Mouse (Mus musculus) limb, embryonic 12.5 days (tissue): ENCODE measurements around the gene Gm4216. TPM values are rescaled to one million over a fixed set of nuclear protein-coding genes. Genes with fewer than 3 reads are reported as not detected.
"Not testable (repeated sequence)": the region's sequence is repeated elsewhere in the genome, so short reads cannot be mapped to it uniquely, and the experiment has no call there.

Source experiments
- ATAC-seq: fragments of 200-750 bp; cut with Nextera tagmentation; 2 replicates; pipeline ENCODE4 v1.8.0; 2017; ENCODE audit warnings: low read depth, moderate TSS enrichment; ENCODE audit not compliant: insufficient number of reproducible peaks, insufficient read depth, low FRiP score, low TSS enrichment
- H3K27ac ChIP-seq: fragments of 300-500 bp; sonication (generic); 2 replicates; pipeline ENCODE4 v1.5.1; 2016; ENCODE audit warnings: mild to moderate bottlenecking, moderate library complexity
- H3K27me3 ChIP-seq: fragments of 300-500 bp; sonication (generic); 2 replicates; pipeline ENCODE4 v1.6.1; 2016; ENCODE audit warnings: mild to moderate bottlenecking, moderate library complexity
- H3K36me3 ChIP-seq: fragments of 300-500 bp; sonication (generic); 2 replicates; pipeline ENCODE4 v1.6.1; 2016; ENCODE audit warnings: mild to moderate bottlenecking, moderate library complexity
- H3K4me1 ChIP-seq: fragments of 300-500 bp; sonication (generic); replicated peaks from 2 replicates; pipeline ENCODE4 v1.6.1; 2016
- H3K4me2 ChIP-seq: fragments of 300-500 bp; sonication (generic); 2 replicates; pipeline ENCODE4 v1.6.1; 2016; ENCODE audit warnings: mild to moderate bottlenecking, moderate library complexity
- H3K4me3 ChIP-seq: fragments of 300-500 bp; sonication (generic); replicated peaks from 2 replicates; pipeline ENCODE4 v1.5.1; 2016; ENCODE audit warnings: mild to moderate bottlenecking
- H3K9ac ChIP-seq: fragments of 300-500 bp; sonication (generic); replicated peaks from 2 replicates; pipeline ENCODE4 v1.6.1; 2016; ENCODE audit warnings: mild to moderate bottlenecking, moderate library complexity
- H3K9me3 ChIP-seq: fragments of 300-500 bp; sonication (generic); 2 replicates; pipeline ENCODE4 v1.6.1; 2016; ENCODE audit warnings: mild to moderate bottlenecking, moderate library complexity
- WGBS: fragments of 180-500 bp; shearing (Covaris S2); methylation state at CpG from one replicate; pipeline ENCODE4 v1.1.7; 2016; 5-methylcytosine and 5-hydroxymethylcytosine counted together
- polyA plus RNA-seq: library from polyadenylated mRNA; unstranded; fragments of >200 nt; fragmentation: Nextera tagmentation; extraction: Ambion mirVana; gene quantifications from 2 replicates; pipeline ENCODE4 v1.2.1, GENCODE M21; 2016

Gene Gm4216
- not detected in 2 replicates for polyA plus RNA-seq

GRCm38 (mm10) chr7:23019823-23020222 is at the start of gene Gm4216:
Gene Gm4216, minus strand, starts transcription at chr7:23019923.
- not testable (repeated sequence) for H3K9me3 ChIP-seq, H3K27me3 ChIP-seq, H3K4me3 ChIP-seq, ATAC-seq, H3K9ac ChIP-seq, H3K27ac ChIP-seq, H3K36me3 ChIP-seq, H3K4me1 ChIP-seq, H3K4me2 ChIP-seq
- WGBS, result no CpG with 5 or more reads among the region's 3 CpGs

- H3K27me3 ChIP-seq, H3K36me3 ChIP-seq, ATAC-seq, H3K4me1 ChIP-seq, H3K9ac ChIP-seq, H3K9me3 ChIP-seq, H3K4me2 ChIP-seq, H3K4me3 ChIP-seq, H3K27ac ChIP-seq: not testable (repeated sequence)
- no CpG with 5 or more reads among the region's 1 CpGs for WGBS
These were observed 47.6 kb upstream of the Gm4216 start, which contains the start of gene Gm8720 for GRCm38 (mm10) chr7:23067356-23067755. Gene Gm8720, minus strand, starts transcription at chr7:23067456.

GRCm38 (mm10) chr7:23055240-23055639 is 35.5 kb upstream of the Gm4216 start, which contains the start of gene Vmn1r163:
Gene Vmn1r163, plus strand, starts transcription at chr7:23055540.
- not testable (repeated sequence) for ATAC-seq

GRCm38 (mm10) chr7:22984573-22984972 is 35.1 kb downstream of the Gm4216 start, which contains the start of gene Gm4214:
Gene Gm4214, minus strand, starts transcription at chr7:22984673.
- H3K4me1 ChIP-seq, H3K36me3 ChIP-seq, H3K27ac ChIP-seq, H3K9me3 ChIP-seq, ATAC-seq, H3K4me3 ChIP-seq, H3K9ac ChIP-seq, H3K27me3 ChIP-seq, H3K4me2 ChIP-seq: not testable (repeated sequence)
- no CpG with 5 or more reads among the region's 5 CpGs for WGBS

More at GRCm38 (mm10) chr7:23055240-23055639, 35.5 kb upstream of the Gm4216 start, which contains the start of gene Vmn1r163:
- H3K4me2 ChIP-seq, H3K4me1 ChIP-seq, H3K9ac ChIP-seq, H3K4me3 ChIP-seq, H3K36me3 ChIP-seq, H3K27ac ChIP-seq, H3K9me3 ChIP-seq, H3K27me3 ChIP-seq: not testable (repeated sequence)
- no CpG with 5 or more reads among the region's 1 CpGs for WGBS

Other genes starting within 250 kb of the Gm4216 start
- gene Vmn1r158, start 229.1 kb downstream of the Gm4216 start, polyA plus RNA-seq, result not detected in 2 replicates
- gene Vmn1r159, start 176.3 kb downstream of the Gm4216 start, polyA plus RNA-seq, result not detected in 2 replicates
- gene Vmn1r160, start 148.7 kb downstream of the Gm4216 start, polyA plus RNA-seq, result not detected in 2 replicates
- gene Gm4214, start 35.2 kb downstream of the Gm4216 start, polyA plus RNA-seq, result not detected in 2 replicates
- gene Vmn1r163, start 35.6 kb upstream of the Gm4216 start, polyA plus RNA-seq, result not detected in 2 replicates
- gene Gm8720, start 47.5 kb upstream of the Gm4216 start, polyA plus RNA-seq, result not detected in 2 replicates
- gene Gm10662, start 124.6 kb upstream of the Gm4216 start, polyA plus RNA-seq, result not detected in 2 replicates
- gene Vmn1r165, start 197.4 kb upstream of the Gm4216 start, polyA plus RNA-seq, result not detected in 2 replicates
- not detected in 2 replicates for gene Vmn1r166, start 231.8 kb upstream of the Gm4216 start, polyA plus RNA-seq